Mouse (Mus musculus) forebrain, embryonic 13.5 days (tissue): ENCODE measurements at regions not wholly inside any gene's neighbourhood (a gene's known extent, or its start where the extent isn't known, plus 50 kb on each side); places are given as distances from the start of the nearest gene placed in this dataset.

Experiments used
- ATAC-seq: fragments of 200-750 bp; cut with Nextera tagmentation; 2 replicates; pipeline ENCODE4 v1.8.0; 2017
- H3K27ac ChIP-seq: fragments of 300-500 bp; sonication (generic); 2 replicates; pipeline ENCODE4 v1.5.1; 2015; ENCODE audit warnings: inconsistent platforms, mild to moderate bottlenecking, moderate library complexity
- H3K27me3 ChIP-seq: fragments of 300-500 bp; sonication (generic); 2 replicates; pipeline ENCODE4 v1.6.1; 2015; ENCODE audit warnings: mild to moderate bottlenecking, inconsistent platforms
- H3K36me3 ChIP-seq: fragments of 300-500 bp; sonication (generic); 2 replicates; pipeline ENCODE4 v1.6.1; 2015; ENCODE audit warnings: mild to moderate bottlenecking, inconsistent platforms; ENCODE audit not compliant: poor library complexity, severe bottlenecking
- H3K4me1 ChIP-seq: fragments of 300-500 bp; sonication (generic); 2 replicates; pipeline ENCODE4 v1.6.1; 2015; ENCODE audit warnings: inconsistent platforms
- H3K4me2 ChIP-seq: fragments of 300-500 bp; sonication (generic); 2 replicates; pipeline ENCODE4 v1.6.1; 2015; ENCODE audit warnings: inconsistent platforms, mild to moderate bottlenecking, moderate library complexity
- H3K4me3 ChIP-seq: fragments of 300-500 bp; sonication (generic); 2 replicates; pipeline ENCODE4 v1.5.1; 2015; ENCODE audit warnings: mild to moderate bottlenecking, inconsistent platforms
- H3K9ac ChIP-seq: fragments of 300-500 bp; sonication (generic); 2 replicates; pipeline ENCODE4 v1.6.1; 2015; ENCODE audit warnings: mild to moderate bottlenecking, inconsistent platforms
- H3K9me3 ChIP-seq: fragments of 300-500 bp; sonication (generic); replicated peaks from 2 replicates; pipeline ENCODE4 v1.6.1; 2016; ENCODE audit warnings: inconsistent platforms
- WGBS: fragments of 180-500 bp; shearing (Covaris S2); methylation state at CpG from one replicate; pipeline ENCODE4 v1.1.7; 2015; 5-methylcytosine and 5-hydroxymethylcytosine counted together

DNA sequence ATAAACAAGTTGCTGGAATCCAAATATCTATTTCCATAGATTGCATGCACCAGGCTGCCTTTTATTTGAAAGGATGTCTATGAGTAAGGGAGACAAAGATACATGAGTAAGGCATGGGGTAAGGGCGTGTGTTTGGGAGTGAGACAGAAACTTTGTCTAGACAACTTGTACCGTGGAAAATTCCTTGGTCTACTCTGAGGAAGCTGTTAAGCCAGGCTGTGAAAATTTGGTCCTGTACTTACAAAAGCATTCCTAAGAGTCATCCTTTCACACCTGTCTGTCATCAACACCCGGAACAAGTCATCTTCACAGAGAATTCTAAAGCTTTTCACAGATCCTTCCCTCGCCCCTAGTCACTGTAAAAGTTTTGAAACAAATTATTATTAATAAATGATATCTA is 193.1 kb upstream of the Cdh6 start:
- Histone ChIP-seq H3K4me1 (no peaks in the 10 kb centered on the region), H3K36me3 (no peaks in the 10 kb centered on the region), H3K27me3 (no peaks in the 10 kb centered on the region), H3K9ac (no peak overlapping the region), H3K9me3 (no peaks in the 10 kb centered on the region), H3K4me3 (no peak overlapping the region), H3K4me2 (no peak overlapping the region), H3K27ac (no peak overlapping the region)
- no peak for ATAC-seq
- WGBS, result 85% methylated on average over 4 of the region's 4 CpGs

DNA sequence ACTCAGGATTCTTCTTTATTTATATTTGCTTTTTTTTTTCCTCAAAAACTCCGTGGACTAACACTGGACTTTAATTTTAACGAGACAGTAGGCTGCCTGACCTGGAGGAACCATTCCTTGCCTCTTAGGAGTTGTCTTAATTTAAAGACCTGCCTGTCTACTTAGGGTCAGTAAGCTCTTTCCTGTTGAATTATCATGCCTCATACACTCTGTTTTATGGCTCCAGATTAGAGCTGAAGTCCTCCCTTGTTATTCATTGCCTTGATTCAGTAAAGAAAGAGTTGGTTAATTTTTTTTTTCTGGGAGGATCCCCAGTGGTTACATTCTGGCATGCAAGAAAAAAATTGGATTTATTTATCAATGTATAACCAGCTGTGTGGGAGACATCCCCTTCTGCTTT is 187.3 kb upstream of the Cdh6 start:
- no peaks in the 10 kb centered on the region for H3K27me3 ChIP-seq
- no peaks in the 10 kb centered on the region for H3K9me3 ChIP-seq
- no peak overlapping the region for H3K4me2 ChIP-seq
- H3K27ac ChIP-seq, result no peak overlapping the region
- WGBS, result 46% methylated on average over 2 of the region's 2 CpGs
- no peaks in the 10 kb centered on the region for H3K36me3 ChIP-seq
- no peak for ATAC-seq
- no peak overlapping the region for H3K4me3 ChIP-seq
- no peaks in the 10 kb centered on the region for H3K4me1 ChIP-seq
- H3K9ac ChIP-seq, result no peak overlapping the region

DNA sequence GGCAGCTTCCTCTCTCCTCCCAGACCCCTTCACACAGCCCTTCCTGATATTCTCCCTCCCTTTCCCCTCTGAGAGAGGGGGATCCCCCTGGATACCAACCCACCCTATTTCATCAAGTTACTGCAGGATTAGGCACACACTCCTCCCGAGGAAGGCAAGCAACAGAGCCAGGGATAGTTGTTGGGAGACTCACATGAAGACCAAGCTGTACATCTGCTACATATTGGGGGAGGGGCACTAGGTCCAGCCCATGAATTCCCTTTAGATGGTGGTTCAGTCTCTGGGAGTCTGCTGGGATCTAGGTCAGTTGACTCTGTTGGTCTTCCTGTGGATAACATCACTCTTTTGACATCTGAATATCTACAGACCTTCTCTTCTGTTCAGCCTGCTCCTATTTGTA is 185.6 kb upstream of the Cdh6 start:
- WGBS, result 45% methylated on average over 1 of the region's 1 CpGs
- Histone ChIP-seq H3K4me2 (no peak overlapping the region), H3K36me3 (no peaks in the 10 kb centered on the region), H3K9me3 (no peaks in the 10 kb centered on the region), H3K27ac (no peak overlapping the region), H3K27me3 (no peaks in the 10 kb centered on the region), H3K4me1 (no peaks in the 10 kb centered on the region), H3K9ac (no peak overlapping the region), H3K4me3 (no peak overlapping the region)
- no peak for ATAC-seq

DNA sequence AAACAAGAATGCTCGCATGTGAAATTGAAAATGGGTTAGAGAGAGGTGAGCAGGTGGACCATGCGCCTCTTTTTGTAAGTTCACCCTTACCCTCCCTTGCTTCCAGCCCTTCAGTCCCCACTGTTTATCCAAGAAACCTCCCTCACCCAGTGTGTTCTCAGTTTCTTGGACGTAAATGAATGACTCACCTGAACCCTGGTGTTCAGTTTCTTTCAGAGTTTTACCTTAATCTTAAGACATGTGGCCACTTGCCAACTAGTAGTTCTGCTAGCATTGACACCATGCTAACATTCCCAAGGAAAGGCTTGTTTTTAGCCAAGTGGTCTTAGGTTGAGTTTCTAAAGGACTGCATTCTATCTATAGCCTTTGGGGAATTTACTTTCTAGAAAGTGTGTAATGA is 176.8 kb upstream of the Cdh6 start:
- ATAC-seq, result no peak
- H3K27ac ChIP-seq, result no peak overlapping the region
- H3K9me3 ChIP-seq, result no peaks in the 10 kb centered on the region
- H3K4me3 ChIP-seq, result no peak overlapping the region
- WGBS, result 86% methylated on average over 3 of the region's 3 CpGs
- no peaks in the 10 kb centered on the region for H3K27me3 ChIP-seq
- H3K4me1 ChIP-seq, result no peaks in the 10 kb centered on the region
- H3K9ac ChIP-seq, result no peak overlapping the region
- H3K4me2 ChIP-seq, result no peak overlapping the region
- H3K36me3 ChIP-seq, result no peaks in the 10 kb centered on the region

DNA sequence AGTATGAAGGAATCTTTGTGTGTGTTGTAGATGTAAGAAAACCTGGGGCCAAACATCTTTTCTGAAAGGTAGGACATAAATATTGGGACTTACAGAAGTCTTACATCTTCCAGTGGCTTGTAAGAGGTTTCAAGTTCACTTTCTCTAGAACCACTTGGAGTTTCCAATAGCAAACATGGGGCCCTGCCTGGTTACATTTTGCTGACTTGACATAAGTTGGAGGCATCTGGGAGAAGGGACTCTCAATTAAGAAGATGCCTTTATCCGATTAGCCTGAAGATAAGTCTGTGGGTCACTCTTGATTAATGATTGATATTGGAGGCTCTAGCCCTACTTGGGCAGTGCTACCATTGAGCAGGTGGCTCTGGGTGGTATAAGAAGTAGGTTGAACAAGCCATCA is 162.9 kb upstream of the Cdh6 start:
- no peak overlapping the region for H3K9ac ChIP-seq
- H3K27ac ChIP-seq, result no peak overlapping the region
- no peaks in the 10 kb centered on the region for H3K9me3 ChIP-seq
- no peak for ATAC-seq
- H3K4me3 ChIP-seq, result no peak overlapping the region
- 94% methylated on average over 1 of the region's 1 CpGs for WGBS
- H3K27me3 ChIP-seq, result no peaks in the 10 kb centered on the region
- H3K4me2 ChIP-seq, result no peak overlapping the region
- no peaks in the 10 kb centered on the region for H3K36me3 ChIP-seq
- H3K4me1 ChIP-seq, result no peaks in the 10 kb centered on the region

DNA sequence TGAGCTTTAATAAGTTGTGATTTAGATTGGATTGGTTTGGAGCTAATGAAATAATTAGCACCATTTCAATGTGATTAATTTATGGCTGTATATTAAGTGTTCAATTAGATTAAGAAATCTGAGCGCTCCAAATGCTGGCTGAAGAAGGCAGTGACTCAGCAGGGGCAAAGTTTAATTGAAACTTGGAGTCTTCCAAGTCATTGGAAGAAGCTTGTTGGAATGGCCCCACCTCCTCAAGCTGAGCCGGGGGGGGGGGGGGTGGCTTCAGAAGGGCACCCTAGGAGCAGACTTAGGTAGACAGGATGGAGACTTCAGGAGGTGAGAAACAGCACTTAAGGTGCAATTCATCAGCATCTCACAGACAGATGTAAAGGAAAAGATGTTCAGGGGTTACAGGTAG is 151.0 kb upstream of the Cdh6 start:
- H3K4me3 ChIP-seq, result no peak overlapping the region
- H3K9me3 ChIP-seq, result no peaks in the 10 kb centered on the region
- H3K4me1 ChIP-seq, result peaks cover 9% of the 10 kb centered on the region
- H3K4me2 ChIP-seq, result no peak overlapping the region
- WGBS, result 28% methylated on average over 2 of the region's 2 CpGs
- no peak for ATAC-seq
- no peaks in the 10 kb centered on the region for H3K27me3 ChIP-seq
- no peak overlapping the region for H3K9ac ChIP-seq
- H3K36me3 ChIP-seq, result no peaks in the 10 kb centered on the region
- no peak overlapping the region for H3K27ac ChIP-seq

DNA sequence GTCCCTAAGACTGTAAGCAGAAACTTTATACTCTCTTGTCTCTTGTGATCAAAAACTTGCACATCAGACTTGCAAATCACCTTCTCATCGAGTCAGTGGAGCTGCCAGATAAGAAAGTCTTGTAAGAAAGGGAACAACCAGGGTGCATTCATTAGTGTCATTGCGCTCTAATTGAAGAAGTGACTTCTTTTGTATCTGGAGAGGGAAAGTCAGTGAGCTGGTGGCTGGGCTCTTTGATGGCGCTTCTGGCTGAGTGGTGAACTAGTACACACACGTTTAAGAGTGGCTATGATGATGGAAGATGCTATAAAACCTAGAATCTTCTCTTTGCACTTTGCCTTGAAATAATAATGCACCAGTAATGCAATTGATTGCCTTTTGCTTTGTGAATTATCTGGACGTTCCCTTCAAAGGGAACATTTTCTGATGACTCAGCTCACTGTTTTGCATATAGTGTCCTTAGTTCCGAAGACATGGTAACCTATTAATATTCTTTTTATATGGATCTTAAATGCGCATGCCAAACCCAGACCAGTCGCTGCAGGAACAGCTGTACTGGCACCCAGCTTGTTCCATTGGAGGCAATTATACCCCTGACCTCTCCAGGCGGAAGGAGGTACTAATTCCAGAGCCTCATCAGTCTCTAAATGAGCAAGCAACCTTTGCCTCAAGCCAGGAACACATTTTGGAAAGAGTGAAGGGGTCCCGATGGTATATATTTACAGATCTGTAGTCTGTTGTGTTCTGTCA is 147.3 kb upstream of the Cdh6 start:
- Histone ChIP-seq H3K4me2 (no peak overlapping the region), H3K4me3 (no peak overlapping the region), H3K4me1 (peaks cover 9% of the 10 kb centered on the region), H3K9me3 (no peaks in the 10 kb centered on the region), H3K27me3 (no peaks in the 10 kb centered on the region), H3K36me3 (no peaks in the 10 kb centered on the region), H3K27ac (no peak overlapping the region), H3K9ac (no peak overlapping the region)
- no peak for ATAC-seq
- 34% methylated on average over 10 of the region's 10 CpGs for WGBS

DNA sequence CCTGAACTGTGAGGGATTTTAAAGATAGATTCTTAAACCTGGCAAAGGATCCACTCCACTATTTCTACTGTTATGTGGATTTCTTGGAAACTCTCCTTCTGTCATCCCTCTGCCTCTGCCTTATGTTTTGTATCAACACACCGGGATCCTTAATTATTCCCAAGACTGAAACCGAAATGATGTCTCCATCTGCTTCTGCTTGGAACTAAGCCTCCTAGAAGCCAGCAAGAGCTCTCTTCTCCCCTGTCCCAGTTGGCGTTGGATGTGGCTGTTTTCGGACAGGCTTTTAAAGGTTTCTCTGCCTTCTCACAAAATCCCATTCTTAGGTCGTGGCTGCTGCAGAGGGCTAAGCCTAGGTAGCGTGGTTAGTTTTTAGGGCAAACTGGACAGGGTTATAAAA is 131.1 kb upstream of the Cdh6 start:
- WGBS, result 83% methylated on average over 6 of the region's 6 CpGs
- Histone ChIP-seq H3K9ac (no peak overlapping the region), H3K27me3 (no peaks in the 10 kb centered on the region), H3K36me3 (no peaks in the 10 kb centered on the region), H3K27ac (no peak overlapping the region), H3K9me3 (no peaks in the 10 kb centered on the region), H3K4me3 (no peak overlapping the region), H3K4me2 (no peak overlapping the region), H3K4me1 (no peaks in the 10 kb centered on the region)
- peak; percentile 41; the same call in 1 of the 2 replicates for ATAC-seq

DNA sequence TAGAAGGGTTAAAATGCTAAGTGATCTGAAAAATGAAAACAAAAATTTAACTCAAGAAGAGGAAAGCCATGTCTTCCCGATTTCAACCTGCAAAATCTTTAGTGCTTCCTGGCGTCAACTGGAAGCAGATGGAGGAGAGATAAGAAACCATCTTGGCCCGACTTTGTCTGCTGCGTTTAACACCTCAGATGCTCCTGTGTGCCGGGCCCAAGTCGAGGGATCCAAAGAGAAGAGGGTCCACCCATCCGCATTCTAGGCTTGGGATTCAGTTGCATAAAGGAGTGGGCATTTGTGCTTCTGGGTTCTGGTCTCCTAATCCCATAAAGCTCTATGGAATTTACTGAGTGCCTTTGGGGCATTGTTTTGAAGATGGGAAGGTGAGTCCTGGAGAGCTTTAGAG is 130.0 kb upstream of the Cdh6 start:
- H3K27me3 ChIP-seq, result no peaks in the 10 kb centered on the region
- H3K4me3 ChIP-seq, result no peak overlapping the region
- no peaks in the 10 kb centered on the region for H3K4me1 ChIP-seq
- no peak overlapping the region for H3K27ac ChIP-seq
- no peak overlapping the region for H3K9ac ChIP-seq
- no peaks in the 10 kb centered on the region for H3K36me3 ChIP-seq
- no peak for ATAC-seq
- no peaks in the 10 kb centered on the region for H3K9me3 ChIP-seq
- H3K4me2 ChIP-seq, result no peak overlapping the region
- WGBS, result 81% methylated on average over 7 of the region's 7 CpGs

DNA sequence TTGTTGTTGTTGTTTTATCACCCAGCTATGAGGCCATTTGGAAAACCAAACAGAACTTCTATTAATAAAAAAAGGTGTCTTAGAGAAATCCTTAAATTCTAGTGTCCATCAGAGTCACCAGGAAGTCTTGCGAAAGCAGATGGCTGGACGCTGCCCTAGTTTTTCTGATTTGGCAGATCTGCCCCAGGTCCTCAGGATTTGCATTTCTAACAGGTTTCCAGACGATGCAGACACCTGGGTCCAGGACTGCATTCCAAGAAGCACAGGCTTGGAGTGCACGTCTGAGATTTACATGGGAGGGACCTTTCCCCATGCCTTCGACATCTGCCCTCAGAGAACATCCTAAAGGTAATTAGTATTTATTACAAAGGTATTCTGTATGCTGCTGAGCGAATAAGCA is 129.2 kb upstream of the Cdh6 start:
- WGBS, result 81% methylated on average over 6 of the region's 6 CpGs

DNA sequence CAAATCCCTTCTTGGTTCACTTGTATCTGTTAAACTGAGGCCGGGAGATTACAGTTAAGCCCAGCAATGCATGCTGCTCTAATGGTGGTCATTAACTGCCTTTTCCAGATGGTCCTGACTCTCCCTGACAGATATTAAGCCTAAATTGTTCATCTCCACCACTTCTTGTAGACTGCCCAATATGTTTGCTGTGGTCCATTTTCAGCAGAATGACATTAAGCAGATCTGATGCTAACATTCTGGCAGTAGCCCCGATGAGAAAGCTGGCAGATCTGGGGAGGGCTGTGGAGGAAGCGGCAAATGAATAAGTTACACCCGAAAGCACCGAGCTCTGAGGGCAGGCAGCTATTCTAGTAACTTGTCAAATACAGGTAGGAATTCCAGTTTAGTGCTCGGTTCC is 123.5 kb upstream of the Cdh6 start:
- H3K36me3 ChIP-seq, result no peaks in the 10 kb centered on the region
- 64% methylated on average over 6 of the region's 6 CpGs for WGBS
- H3K4me1 ChIP-seq, result no peaks in the 10 kb centered on the region
- H3K9ac ChIP-seq, result no peak overlapping the region
- H3K27ac ChIP-seq, result no peak overlapping the region
- no peaks in the 10 kb centered on the region for H3K9me3 ChIP-seq
- ATAC-seq, result peak; percentile 48; the same call in 1 of the 2 replicates
- H3K27me3 ChIP-seq, result no peaks in the 10 kb centered on the region
- H3K4me3 ChIP-seq, result no peak overlapping the region
- no peak overlapping the region for H3K4me2 ChIP-seq

More for the DNA sequence above, 129.2 kb upstream of the Cdh6 start:
- Histone ChIP-seq H3K27ac (no peak overlapping the region), H3K9ac (no peak overlapping the region), H3K36me3 (no peaks in the 10 kb centered on the region), H3K4me3 (no peak overlapping the region), H3K9me3 (no peaks in the 10 kb centered on the region), H3K27me3 (no peaks in the 10 kb centered on the region), H3K4me2 (no peak overlapping the region), H3K4me1 (no peaks in the 10 kb centered on the region)
- ATAC-seq, result no peak

DNA sequence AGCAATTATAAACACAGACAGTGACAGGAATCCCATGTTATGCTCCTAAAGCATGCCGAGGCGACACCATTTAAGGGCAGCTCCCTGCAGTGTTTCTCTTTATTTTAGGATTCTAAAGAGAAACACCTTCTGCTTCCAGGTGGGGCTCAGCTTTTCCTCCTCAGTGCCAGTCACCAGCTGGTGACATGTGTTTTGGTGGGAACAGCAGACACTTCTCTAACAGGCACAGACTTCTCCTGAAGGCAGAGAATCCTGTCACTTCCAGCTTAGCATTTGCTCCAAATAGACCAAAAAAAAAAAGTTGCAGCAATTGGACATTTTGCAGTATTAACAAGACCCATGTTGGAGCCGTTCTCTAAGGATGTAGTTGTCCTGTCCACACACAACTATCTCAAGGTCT is 115.6 kb upstream of the Cdh6 start:
- Histone ChIP-seq H3K4me1 (peaks cover 31% of the 10 kb centered on the region), H3K9me3 (no peaks in the 10 kb centered on the region), H3K27me3 (0 out of 2 replicates have a peak, but pooled peaks cover 2% of the 10 kb centered on the region), H3K4me2 (no peak overlapping the region), H3K4me3 (no peak overlapping the region), H3K36me3 (no peaks in the 10 kb centered on the region), H3K9ac (no peak overlapping the region), H3K27ac (no peak overlapping the region)
- WGBS, result 64% methylated on average over 3 of the region's 3 CpGs
- no peak for ATAC-seq

DNA sequence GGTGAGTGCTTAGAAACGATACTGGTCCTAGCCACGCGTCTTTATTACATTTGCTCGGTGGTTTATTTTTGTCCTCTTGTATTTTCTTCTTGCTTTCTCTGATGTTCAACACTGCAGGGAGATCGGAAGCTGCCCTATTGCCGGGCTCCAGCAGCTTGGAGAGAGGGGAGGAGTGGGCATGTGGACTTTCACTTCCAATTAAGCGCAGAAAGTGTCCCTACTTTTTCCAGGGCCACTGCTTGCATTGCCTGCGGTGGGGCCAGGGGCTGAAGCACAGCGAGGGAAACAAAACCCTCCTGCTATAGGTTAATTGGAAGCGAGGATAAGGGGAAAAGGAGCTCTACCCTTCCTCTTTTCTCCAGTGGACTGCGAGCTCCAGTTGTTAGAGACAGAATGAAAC is 114.4 kb upstream of the Cdh6 start:
- no peaks in the 10 kb centered on the region for H3K36me3 ChIP-seq
- no peaks in the 10 kb centered on the region for H3K9me3 ChIP-seq
- peaks cover 31% of the 10 kb centered on the region for H3K4me1 ChIP-seq
- H3K27ac ChIP-seq, result no peak overlapping the region
- WGBS, result 19% methylated on average over 11 of the region's 11 CpGs
- peak overlapping the region; percentile 26; the same call in 1 of the 2 replicates for H3K4me3 ChIP-seq
- peak overlapping the region; percentile 57 for H3K4me2 ChIP-seq
- H3K9ac ChIP-seq, result 0 out of 2 replicates have a peak overlapping the region, but pooled peaks have one; percentile 50
- 0 out of 2 replicates have a peak, but pooled peaks cover 2% of the 10 kb centered on the region for H3K27me3 ChIP-seq
- peak; percentile 16; the same call in 1 of the 2 replicates for ATAC-seq
